7 mouse cellular contexts compared by ENCODE assay signal in the genomic region with DNA sequence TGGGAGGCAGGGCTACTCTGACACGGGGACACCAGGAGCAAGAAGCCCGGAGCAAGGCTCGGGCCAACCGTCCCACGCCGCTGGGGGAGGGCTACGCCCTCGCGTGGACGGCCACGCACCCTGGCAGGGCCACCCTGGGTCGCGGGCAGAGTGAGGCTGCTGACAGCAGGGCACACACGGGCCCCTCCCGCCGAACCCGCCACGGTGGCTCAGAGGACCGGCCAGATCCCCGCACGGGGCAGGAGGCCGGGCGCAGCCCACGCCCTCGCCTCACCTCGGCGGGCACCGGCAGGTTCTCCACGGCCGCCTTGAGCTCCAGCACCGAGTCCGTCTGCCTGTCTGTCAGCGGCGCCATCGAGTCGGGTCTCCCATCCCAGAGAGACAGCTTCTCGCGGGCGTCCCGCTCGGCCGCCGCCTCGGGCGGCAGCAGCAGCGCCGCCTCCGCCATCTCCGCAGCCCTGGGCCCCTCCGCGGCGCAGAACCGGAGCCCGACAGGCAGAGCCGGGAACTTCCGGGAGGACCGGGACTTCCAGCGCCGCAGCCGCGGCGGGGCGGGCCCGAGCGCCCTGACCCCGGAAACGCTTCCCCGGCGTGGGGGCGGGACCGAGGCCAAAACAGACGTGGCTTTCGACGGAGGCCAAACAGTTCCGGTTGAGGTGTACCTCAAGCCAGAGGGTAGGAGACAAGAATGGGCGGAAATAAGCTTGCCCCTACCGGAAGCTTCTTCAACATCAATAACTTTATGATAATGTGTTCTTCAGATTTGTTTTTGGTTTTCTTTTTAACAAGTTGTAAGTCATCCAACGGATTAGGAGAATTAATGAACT. TPM values are rescaled to one million over a fixed set of nuclear protein-coding genes. Genes with fewer than 3 reads are reported as not detected.
DNase-seq lines count a peak whose midpoint lies in the region; ATAC-seq lines count a peak whose summit lies in the region.

Gene Cog3, minus strand, starts transcription at position 527 of the 827 bp plus-strand sequence.

- no peaks in the 10 kb centered on the region for H3K9me3 ChIP-seq in intestine, embryonic 16.5 days (ENCODE audit: control insufficient read depth, low read length)
- no peaks in the 10 kb centered on the region for H3K9me3 ChIP-seq in midbrain, embryonic 11.5 days (ENCODE audit: control insufficient read depth, low read length)

- peak within 1 kb of the TSS; percentile 67 for H3K4me2 ChIP-seq in intestine, embryonic 16.5 days (ENCODE audit: low read depth, low read length)
- H3K4me2 ChIP-seq in midbrain, embryonic 11.5 days: peak within 1 kb of the TSS; percentile 80

- H3K27ac ChIP-seq in intestine, embryonic 16.5 days (ENCODE audit: low read length): peak within 1 kb of the TSS; percentile 93
- peak within 1 kb of the TSS; percentile 65 for H3K27ac ChIP-seq in midbrain, embryonic 11.5 days (ENCODE audit: low read depth, low read length)

- WGBS in intestine, embryonic 16.5 days: under 1% methylated on average over 77 of the region's 78 CpGs
- under 1% methylated on average over 64 of the region's 78 CpGs for WGBS in midbrain, embryonic 11.5 days

- H3K4me1 ChIP-seq in intestine, embryonic 16.5 days (ENCODE audit: control insufficient read depth, insufficient read depth, low read length): peaks cover 13% of the 10 kb centered on the region
- H3K4me1 ChIP-seq in midbrain, embryonic 11.5 days (ENCODE audit: control insufficient read depth, insufficient read depth, low read length): peaks cover 10% of the 10 kb centered on the region

- ATAC-seq in intestine, embryonic 16.5 days: peak; percentile 97
- ATAC-seq in midbrain, embryonic 11.5 days (ENCODE audit: low FRiP score): peak; percentile 98

- no peaks in the 10 kb centered on the region for H3K27me3 ChIP-seq in intestine, embryonic 16.5 days (replicated peaks; ENCODE audit: control insufficient read depth, insufficient read depth, low read length)
- H3K27me3 ChIP-seq in midbrain, embryonic 11.5 days (ENCODE audit: control insufficient read depth, insufficient read depth, low read length): no peaks in the 10 kb centered on the region

- peak within 1 kb of the TSS; percentile 94 for H3K9ac ChIP-seq in intestine, embryonic 16.5 days (ENCODE audit: low read depth, low read length)
- peak within 1 kb of the TSS; percentile 83 for H3K9ac ChIP-seq in midbrain, embryonic 11.5 days (ENCODE audit: low read length)

- H3K36me3 ChIP-seq in intestine, embryonic 16.5 days (ENCODE audit: control insufficient read depth, insufficient read depth, low read length): no peaks in the 10 kb centered on the region
- no peaks in the 10 kb centered on the region for H3K36me3 ChIP-seq in midbrain, embryonic 11.5 days (ENCODE audit: control insufficient read depth, insufficient read depth, low read length)

- intact Hi-C loops in left cerebral cortex, postnatal 36 days (cut with DNase I): no loop called here

- peak within 1 kb of the TSS; percentile 80 for H3K4me3 ChIP-seq in intestine, embryonic 16.5 days (ENCODE audit: low read length)
- H3K4me3 ChIP-seq in midbrain, embryonic 11.5 days (ENCODE audit: low read depth, low read length): peak within 1 kb of the TSS; percentile 67

- peak; percentile 96 for DNase-seq in adrenal gland, adult 8-10 months
- DNase-seq in embryo, embryonic 9.5 days (ENCODE audit: extremely low spot score): peak; percentile 94
- DNase-seq in gastrocnemius, postnatal 4 days (ENCODE audit: low spot score in 2 of 2): peak; percentile 96 to 97
- DNase-seq in left cerebral cortex, postnatal 36 days (ENCODE audit: low spot score in 2 of 2): peak; percentile 98
- DNase-seq in midbrain, embryonic 11.5 days (ENCODE audit: low spot score, missing footprints): peak; percentile 99
- DNase-seq in skeletal muscle tissue, adult 2 months (ENCODE audit: low read depth, low spot score): peak; percentile 94

RNA-seq across cellular contexts. Expression of gene Cog3, which starts in this region (rescaled TPM):
- total RNA-seq in adrenal gland, adult 8-10 months (2022): 10 to 100 TPM; 27.2 to 41.4 (median 37.6) TPM
- total RNA-seq in gastrocnemius, postnatal 4 days (2021): 10 to 100 TPM; 18.0 to 18.3 TPM
- 16.5 TPM in 2 replicates for polyA plus RNA-seq in intestine, embryonic 16.5 days (2015; fragmentation: Nextera tagmentation; extraction: Ambion mirVana)
- total RNA-seq in left cerebral cortex, postnatal 36 days (2021): 10 to 100 TPM; 23.1 to 25.5 TPM
- polyA plus RNA-seq in midbrain, embryonic 11.5 days (2014; fragmentation: Nextera tagmentation; extraction: Ambion mirVana): 23.3 and 27.5 TPM in 2 replicates

Comparison
In these comparisons a context has a peak if more than half of its experiments do, and no peak if none do; other contexts are left out.
1. Peak in every context shown above with its lines: DNase-seq, ATAC-seq, H3K4me3 ChIP-seq and H3K27ac ChIP-seq.